Mouse (Mus musculus) T-helper 2 cell (primary cell): ENCODE results near the gene Ankrd35.
"Not testable (repeated sequence)": the region's sequence is repeated elsewhere in the genome, so short reads cannot be mapped to it uniquely, and the experiment has no call there.

Experiments used
- in situ Hi-C: fragments of 300-600 bp; cut with MboI, MseI; formaldehyde crosslinking; loops from one replicate; pipeline ENCODE4 v1.15.1; 2025; ENCODE audit warnings: high pct_unique_total_duplicates

Ankrd35 gene

DNA sequence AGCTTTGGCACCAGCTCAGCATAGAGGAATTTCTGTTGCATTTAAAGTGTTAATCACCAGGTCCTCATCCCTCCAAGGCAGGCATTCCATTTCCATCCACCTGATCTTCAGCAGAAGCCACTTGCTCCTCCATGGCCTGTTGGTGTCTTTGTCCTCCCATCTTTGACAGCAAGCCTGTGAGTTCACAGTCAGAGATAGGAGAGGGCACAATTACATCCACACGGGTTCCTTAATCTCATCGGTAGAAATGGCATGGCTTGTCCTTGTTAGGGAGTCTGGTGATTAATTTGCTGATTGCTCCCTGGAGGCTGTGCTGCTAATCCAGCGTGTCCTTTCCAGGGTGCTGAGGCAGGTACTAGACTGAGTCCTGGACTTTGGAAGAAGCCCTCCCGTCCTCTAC, 3.6 kb downstream of the Ankrd35 start:
- in situ Hi-C loops, result no loop called here

DNA sequence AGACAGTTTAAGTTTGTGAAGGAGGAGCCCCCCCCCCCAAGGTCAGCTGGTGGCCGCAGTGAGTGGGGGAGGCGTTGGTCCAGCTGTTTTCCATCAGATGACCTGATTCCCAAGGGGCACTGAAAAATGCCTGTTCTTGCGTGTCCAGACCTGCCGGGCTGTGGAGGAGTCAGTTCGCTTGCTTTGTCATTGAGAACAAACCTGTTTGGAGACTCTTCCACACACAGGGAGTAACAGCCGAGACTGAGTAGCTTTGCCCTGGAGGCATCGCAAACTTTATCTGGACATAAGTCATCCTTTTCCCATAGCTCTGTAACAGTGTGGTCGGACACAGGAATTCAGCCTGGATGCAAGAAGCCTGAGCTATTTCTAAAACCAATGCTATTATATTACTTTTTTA, 4.5 kb downstream of the Ankrd35 start:
- in situ Hi-C loops, result no loop called here

DNA sequence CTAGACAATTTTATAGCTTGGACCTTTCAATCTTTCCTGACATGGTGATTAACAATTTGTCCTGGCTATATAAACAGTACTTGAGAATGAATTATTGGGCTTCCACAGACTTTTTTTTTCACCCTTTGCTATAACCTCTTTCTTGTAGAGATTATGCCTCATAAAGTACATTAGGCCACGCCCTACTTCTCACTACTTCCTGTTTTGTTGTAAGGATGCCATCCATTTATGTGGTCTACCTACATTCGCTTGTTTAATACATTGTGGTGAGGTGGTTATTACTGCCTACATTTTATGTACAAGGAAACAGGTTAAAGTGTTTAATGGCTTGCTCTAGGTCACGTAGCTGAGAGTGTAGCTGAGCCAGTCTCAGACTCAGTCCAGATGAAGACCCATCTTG, 5.2 kb downstream of the Ankrd35 start:
- in situ Hi-C loops, result no loop called here

DNA sequence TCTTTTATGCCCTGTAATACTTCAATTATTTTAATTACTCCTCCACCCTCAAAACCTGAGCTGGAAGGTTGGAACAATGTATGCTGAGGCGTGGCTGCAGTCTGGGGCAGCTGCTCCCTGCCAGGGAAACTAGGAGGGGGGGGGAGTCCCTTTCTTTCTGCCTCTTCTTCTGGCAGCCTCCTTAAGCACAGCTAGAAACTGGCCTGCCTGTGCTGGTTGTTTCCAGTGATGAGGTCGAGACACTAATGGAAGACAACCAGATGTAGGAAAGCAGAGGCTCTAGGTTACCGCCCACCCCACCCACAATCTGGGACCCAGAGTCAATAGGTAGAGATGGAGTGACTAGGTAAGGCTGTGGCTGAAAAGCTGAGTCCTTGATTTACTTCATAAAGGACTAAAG, 5.8 kb downstream of the Ankrd35 start:
- in situ Hi-C loops, result no loop called here

DNA sequence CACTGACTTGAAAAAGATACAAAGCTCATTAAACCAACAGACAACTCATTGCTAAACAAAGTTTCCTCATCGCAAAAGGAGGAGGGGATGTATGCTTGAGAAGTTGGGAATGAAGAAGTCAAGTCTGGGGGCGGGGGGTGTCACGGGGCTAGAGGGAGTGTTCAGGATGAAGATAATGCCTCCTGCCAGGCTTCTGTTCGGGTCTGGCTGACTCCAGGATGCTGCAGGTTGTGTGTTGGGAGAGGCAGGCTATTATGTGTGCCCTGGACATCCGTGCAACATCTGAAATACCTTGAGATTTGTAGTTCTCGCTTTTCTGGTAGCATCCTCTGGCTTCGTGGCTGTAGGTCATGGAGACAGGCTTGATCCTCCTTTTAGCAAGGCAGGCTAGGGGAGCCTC, 8.5 kb downstream of the Ankrd35 start:
- in situ Hi-C loops, result no loop called here

DNA sequence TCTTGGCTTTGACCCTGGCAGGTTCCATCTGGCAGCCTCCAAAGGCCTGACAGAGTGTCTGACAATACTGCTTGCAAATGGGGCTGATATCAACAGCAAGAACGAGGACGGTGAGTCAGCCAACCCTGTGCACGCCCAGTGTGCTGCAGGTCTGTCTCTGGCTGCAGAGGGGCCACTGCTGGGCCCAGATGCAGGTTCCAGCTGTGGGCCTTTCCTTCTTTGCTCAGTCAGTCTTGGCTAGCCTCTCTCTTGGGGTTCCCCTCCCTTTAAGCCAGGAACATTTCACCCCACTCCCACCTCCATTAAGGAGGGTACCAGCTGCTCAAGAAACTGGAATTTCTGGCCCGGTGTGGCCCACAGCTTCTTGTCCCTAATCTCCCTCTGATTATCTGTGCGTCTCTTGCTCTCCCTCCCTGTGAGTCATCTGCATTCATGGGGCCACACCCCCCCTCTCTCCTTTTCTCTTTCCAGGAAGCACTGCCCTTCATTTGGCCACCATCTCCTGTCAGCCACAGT, 9.3 kb downstream of the Ankrd35 start:
- in situ Hi-C loops, result no loop called here

DNA sequence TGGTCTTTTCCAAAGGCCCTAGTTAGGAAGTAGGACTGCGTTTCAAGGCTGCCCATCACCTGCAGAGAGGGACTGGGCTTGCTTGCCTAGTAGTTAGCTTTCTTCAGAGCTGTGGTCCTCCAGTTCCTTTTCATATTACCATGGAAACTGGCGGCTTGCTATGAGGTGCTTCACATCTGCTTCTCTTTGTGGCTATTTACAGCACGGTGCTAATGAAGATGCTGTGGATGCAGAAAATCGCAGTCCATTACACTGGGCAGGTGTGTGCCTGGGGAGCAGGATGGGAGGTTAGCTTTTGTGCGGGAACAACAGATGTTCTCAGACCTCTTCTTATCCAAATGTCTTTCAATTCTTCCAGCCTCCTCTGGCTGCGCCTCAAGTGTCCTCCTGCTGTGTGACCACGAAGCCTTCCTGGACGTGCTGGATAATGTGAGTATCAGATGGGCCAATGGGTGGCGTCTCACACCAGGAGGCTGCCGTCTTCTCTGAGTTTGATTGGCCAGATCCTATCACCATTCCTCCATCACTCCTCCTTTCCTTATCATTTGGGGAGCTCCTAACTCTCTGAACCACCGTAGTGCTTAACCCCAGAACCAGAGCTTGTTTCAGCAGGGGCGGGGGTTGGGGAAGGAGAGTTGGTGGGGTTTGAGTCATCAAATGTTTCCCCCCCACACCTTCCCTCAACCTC, 10.5 kb downstream of the Ankrd35 start:
- in situ Hi-C loops, result no loop called here

DNA sequence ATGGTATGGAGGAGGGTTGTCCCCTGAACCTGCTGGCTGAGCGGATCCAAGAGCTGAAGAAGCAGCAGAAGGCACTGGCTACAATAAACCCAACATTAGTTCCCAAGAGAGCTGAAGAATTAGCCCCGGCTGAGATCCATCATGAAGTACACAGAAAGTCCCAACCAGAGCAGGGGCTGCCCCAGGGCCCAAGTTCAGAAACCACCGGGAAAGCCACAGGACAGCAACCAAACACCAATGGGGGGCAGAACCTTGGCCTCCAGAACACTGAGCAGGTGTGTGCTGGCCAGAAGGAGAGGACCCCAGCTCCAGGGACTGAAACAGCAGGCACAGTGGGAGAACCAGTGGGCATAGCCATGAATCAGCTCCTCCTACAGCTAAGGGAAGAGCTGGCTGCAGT, 13.6 kb downstream of the Ankrd35 start:
- in situ Hi-C loops, result no loop called here

DNA sequence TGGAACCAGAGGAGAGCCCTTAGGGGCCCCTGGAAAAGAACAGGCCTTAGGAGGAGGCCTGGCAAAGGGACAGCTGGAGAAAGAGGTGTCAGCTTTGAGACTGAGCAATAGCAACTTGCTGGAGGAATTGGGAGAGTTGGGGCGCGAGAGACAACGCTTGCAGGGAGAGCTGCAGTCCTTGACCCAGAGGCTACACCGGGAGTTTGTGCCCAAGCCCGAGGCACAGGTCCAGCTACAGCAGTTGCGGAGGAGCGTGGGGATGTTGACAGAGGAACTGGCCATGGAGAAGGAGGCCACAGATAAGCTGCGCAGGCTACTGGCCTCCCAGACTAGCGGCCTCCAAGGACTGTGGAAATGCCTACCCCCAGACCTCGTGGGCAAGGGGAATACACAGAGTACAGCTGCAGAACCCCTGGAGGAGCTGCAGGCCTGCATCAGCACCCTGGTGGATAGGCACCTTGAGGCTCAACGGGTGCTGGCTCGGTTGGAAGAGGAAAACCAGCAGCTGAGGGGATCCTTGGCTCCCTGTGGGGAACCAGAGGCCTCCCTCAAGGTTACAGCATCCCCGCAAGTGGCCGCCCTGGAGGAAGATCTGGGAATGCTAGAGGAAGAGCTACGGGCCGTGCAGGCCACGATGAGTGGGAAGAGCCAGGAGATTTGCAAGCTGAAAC, 14.4 kb downstream of the Ankrd35 start:
- in situ Hi-C loops, result no loop called here

DNA sequence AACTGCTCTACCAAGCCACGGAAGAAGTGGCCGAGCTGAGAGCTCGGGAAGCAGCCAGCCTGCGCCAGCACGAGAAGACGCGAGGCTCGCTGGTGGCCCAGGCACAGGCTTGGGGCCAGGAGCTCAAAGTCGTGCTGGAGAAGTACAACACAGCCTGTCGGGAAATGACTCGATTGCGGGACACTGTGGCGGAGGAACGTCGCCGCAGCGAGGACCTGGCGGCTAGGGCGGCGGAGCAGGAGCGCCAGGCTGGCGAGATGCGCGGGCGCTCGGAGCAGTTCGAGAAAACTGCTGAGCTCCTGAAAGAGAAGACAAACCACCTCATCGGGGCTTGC, 14.9 kb downstream of the Ankrd35 start:
- in situ Hi-C loops, result no loop called here

DNA sequence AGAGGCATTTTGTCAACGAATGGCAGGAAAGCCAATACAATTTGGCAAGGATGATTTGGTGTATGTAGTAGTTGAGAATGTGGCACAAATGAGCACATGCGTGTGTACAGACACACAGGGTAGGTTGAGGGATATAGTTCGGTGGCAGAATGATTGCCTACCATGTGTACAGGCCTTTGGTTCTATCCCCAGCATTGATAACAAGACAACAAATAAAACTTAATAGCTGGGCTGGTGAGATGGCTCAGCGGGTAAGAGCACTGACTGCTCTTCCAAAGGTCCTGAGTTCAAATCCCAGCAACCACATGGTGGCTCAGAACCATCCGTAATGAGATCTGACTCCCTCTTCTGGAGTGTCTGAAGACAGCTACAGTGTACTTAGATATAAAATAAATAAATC, 16.1 kb downstream of the Ankrd35 start:
- in situ Hi-C loops, result not testable (repeated sequence)

DNA sequence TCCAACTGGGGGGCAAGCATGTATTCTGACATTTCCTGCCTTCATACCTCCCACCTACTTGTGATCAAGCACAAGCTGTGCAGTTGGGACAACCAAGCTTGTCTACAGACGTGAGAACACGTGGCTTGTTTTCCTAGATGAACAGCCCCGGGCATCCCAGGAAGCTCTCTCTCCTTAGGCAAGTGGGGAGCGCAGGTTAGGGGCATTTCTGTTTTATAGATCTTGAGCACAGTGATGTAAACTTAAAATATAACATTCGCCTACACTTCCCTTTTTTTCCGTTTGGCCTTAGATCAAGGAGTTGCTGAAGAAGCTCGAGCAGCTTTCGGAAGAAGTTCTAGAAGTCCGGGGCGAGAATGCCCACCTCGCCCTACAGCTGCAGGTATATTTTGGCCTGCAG, 18.9 kb downstream of the Ankrd35 start:
- in situ Hi-C loops, result no loop called here

DNA sequence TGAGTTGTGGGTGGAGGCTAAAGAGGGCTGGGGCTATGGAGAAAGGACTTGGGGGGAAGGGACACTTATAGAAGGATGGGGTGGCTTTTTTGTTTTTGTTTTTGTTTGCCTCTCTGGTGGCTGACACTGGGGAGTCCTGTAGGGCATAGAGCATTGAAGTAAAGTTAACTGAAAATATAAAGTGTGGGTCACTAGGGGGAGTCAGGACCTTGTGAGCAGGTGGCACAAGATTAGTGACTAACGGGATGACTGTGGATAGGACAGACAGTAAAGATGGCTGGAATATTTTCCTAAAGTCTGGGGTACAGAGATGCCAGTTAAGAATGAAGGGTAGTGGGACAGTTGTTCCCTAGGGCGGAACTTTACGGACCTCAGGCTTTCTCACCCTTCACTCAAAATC, 20.4 kb downstream of the Ankrd35 start:
- in situ Hi-C loops, result no loop called here

DNA sequence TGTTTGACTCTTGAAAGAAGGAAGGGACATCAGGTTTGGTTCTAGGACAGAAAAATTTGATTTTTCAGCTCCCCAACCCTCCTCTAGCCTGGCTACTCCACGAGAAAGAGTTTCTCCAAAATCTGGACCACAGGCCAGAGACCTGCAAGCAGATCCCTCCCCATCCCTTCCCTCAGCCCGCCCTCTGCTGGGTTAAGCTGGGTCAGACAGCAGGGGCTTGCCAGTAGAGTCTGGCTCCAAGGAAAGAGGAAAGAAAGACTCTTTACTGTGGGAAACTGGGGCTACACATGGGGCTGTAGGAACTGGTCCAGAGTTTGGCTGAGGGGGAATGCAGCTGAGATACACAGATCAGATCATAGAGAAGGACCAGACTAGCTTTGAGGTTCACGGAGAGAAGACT, 22.6 kb downstream of the Ankrd35 start:
- in situ Hi-C loops, result no loop called here

DNA sequence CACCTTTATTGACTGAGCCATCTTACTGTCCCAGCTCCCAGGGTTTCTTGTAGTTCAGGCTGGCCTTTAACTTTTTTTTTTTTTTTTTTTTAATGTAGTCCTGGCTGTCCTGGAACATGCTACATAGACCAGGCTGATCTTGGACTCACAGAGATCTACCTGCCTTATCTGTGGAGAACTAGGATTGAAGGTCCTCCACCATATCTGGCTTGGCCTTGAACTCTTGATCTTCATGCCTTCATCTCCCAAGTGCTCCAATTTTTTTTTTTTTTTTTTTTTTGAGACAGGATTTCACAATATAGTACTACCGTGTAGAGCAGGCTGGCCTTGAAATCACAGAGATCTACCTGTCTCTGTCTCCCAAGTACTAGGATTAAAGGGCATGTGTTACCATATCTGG, 23.6 kb downstream of the Ankrd35 start:
- in situ Hi-C loops, result no loop called here

DNA sequence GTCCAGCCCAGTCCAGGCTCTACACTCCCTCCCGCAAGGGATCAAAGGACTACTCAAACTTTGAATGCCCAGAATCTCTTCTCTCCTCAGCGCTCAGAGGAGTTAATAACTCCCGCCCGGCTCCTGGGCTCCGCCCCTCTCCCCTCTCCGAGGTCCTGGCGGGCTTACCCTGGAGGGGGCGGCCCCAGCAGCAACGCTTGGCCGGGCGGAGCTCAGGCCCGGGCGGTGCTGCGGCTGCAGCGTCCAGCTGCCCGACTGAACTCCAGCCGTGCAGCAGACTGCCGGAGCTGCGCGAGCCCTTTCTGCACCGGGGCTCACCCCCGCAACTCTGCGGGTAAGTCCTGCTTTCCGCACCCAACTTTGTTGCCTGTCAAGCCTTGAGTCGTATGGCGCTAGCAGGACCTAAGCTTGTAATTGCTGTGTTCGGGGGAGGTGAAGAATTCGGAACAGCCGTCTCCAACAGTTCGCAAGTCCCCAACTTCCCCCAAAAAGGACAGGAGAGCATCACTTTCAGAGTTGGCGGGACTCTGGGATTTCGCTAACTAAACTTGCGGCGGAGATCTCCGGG, 26.4 kb downstream of the Ankrd35 start, which contains the start of gene Pias3:
Pias3 (plus strand) TSS at position 187 of the 568 bp plus-strand sequence.
- in situ Hi-C loops, result no loop called here

DNA sequence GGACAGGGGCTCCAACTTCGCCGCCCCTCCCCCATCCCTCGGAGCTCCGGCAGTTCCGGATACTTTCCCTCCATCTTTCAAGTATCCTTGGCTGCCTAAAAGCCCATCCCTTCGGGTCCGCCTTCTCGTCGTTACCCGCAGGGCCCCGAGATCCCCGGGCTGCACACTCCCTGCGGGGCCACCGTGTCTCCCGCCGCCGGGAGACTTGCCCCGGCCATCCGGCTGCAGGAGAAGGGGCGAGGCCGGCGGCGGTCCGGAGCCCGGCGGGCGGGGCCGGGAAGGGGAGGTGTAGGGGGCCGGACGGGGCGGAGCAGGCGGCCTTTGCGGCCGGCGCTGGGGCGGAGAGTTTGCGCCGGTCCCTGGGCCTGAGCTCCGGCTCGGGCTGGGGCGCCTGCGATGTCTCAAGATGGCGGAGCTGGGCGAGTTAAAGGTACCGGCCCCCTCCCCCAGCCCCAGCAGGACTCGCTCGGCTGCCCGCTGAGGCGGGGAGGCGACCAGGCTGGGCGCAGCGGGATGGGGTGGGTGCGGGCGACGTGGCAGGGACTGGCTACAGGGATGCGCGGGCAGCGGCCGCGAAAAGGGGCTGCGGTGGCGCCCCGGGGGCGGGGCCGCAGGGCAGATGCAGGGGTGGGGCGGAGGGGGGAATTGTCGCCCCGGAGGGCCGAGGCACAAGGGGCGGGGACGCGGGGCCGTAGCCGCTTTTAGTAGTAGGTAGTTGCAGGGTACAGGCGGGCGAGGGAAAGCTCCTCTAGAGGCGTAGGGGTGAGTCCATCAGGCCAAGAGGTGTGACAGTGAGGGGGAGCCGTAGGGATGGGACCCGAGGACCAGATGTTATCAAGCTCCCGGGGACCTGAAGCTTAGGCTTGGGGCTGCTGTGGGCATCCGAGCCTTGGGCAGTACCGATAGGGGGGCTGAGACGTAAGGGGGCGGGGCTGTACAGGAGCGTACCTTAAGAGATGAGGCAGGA, 27.1 kb downstream of the Ankrd35 start:
- in situ Hi-C loops, result no loop called here

DNA sequence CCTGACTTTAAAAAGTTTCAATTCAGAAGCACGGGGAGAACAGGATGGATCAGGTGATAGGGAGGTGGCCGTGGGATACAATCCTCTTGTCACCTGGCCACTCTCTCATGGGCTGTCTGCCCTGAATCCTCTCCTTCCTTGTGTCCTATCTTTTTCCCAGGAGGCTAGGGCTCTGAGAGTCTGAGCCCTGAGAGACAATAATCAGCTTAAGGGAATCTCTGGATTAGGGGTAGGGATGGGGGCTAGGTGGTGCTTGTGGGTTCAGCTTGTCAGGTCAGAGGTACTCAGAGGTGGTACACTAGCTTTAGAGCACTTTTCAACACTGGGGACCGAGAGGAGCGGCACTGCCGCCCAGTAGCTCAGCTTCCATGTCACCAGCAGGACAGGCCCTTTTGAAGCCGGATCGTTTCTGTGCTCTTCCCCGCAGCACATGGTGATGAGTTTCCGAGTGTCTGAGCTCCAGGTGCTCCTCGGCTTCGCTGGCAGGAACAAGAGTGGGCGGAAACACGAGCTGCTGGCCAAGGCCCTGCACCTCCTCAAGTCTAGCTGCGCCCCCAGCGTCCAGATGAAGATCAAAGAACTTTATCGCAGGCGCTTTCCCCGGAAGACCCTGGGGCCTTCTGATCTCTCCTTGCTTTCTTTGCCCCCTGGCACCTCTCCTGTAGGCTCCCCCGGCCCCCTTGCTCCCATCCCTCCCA, 29.2 kb downstream of the Ankrd35 start:
- in situ Hi-C loops, result no loop called here

DNA sequence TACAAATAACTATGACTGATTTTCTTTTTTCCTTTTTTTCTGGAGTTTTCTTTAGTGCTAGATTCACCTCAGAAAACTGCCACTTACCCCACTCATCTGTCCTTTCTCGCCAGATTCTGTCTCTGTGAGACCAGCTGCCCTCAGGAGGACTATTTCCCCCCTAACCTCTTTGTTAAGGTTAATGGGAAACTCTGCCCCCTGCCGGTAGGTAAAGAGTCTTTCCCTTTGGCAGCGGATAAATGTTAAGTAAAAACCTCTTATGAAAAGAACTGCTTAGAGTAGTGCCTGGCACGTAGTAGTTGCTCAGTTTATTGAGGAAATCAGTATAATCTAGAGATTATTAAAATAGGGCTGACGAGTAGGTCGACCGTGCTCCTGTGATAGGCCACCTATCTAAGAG, 30.4 kb downstream of the Ankrd35 start:
- in situ Hi-C loops, result no loop called here

DNA sequence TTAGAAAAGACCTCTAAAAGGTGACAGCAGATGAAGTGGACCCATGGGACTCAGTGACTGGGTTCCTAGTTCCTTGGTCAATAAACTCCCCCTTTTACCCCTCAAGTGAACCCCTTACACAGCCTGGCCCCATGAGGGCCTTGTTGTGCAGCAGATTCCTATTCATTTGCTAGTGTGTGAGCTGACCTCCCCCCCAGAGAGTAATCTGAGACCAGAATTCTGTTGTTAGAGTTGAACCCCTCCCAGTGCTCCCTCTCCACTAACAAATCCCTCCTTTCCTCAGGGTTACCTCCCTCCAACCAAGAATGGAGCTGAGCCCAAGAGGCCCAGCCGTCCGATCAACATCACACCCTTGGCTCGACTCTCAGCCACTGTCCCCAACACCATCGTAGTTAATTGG, 31.1 kb downstream of the Ankrd35 start:
- in situ Hi-C loops, result no loop called here

DNA sequence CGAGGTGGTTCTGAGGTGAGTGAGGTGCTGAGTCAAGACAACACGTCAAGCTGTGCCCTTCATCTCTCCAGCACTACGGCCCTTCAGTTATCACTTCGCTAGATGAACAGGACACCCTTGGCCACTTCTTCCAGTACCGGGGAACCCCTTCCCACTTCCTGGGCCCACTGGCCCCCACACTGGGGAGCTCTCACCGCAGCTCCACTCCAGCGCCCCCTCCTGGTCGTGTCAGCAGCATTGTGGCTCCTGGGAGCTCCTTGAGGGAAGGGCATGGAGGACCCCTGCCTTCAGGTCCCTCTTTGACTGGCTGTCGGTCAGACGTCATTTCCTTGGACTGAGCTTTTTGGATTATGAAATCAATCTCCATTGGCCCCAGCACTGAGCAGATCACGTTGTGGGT, 34.8 kb downstream of the Ankrd35 start:
- in situ Hi-C loops, result no loop called here
